Mouse (Mus musculus): ENCODE results near the gene Acyp1.

The Acyp1 gene

GRCm38 (mm10) chr12:85287809-85288485 is at the start of gene Acyp1:
Gene Acyp1 (minus strand): TSS chr12:85288438.
- DNase-seq (ENCODE audit: low spot score): peak; percentile 79

- no peak for DNase-seq (ENCODE audit: low spot score)
Observed at GRCm38 (mm10) chr12:85337567-85338311, 49.5 kb upstream of the Acyp1 start.

GRCm38 (mm10) chr12:85330153-85330552 is 41.9 kb upstream of the Acyp1 start:
- DNase-seq (ENCODE audit: low spot score): no peak

- peak; percentile 45 for DNase-seq (ENCODE audit: low spot score)
Observed at GRCm38 (mm10) chr12:85308651-85309050, 20.4 kb upstream of the Acyp1 start.

- DNase-seq (ENCODE audit: low spot score): peak; percentile 91
Observed at GRCm38 (mm10) chr12:85305247-85305892, 17.1 kb upstream of the Acyp1 start.

- DNase-seq (ENCODE audit: low spot score): peak; percentile 37
Observed at GRCm38 (mm10) chr12:85304725-85305124, 16.5 kb upstream of the Acyp1 start.

- DNase-seq (ENCODE audit: low spot score): peak; percentile 71
Observed at GRCm38 (mm10) chr12:85303256-85303655, 15.0 kb upstream of the Acyp1 start.

GRCm38 (mm10) chr12:85298835-85299180 is 10.6 kb upstream of the Acyp1 start:
- DNase-seq (ENCODE audit: low spot score): no peak

- DNase-seq (ENCODE audit: low spot score): no peak
Observed at GRCm38 (mm10) chr12:85298127-85298834, 10.0 kb upstream of the Acyp1 start.

GRCm38 (mm10) chr12:85297345-85297997 is 9.2 kb upstream of the Acyp1 start:
- no peak for DNase-seq (ENCODE audit: low spot score)

GRCm38 (mm10) chr12:85296915-85297314 is 8.7 kb upstream of the Acyp1 start:
- DNase-seq (ENCODE audit: low spot score): no peak

GRCm38 (mm10) chr12:85295506-85295905 is 7.3 kb upstream of the Acyp1 start:
- DNase-seq (ENCODE audit: low spot score): no peak

- no peak for DNase-seq (ENCODE audit: low spot score)
Observed at GRCm38 (mm10) chr12:85292906-85293305, 4.7 kb upstream of the Acyp1 start.

GRCm38 (mm10) chr12:85292288-85292687 is 4.0 kb upstream of the Acyp1 start:
- DNase-seq (ENCODE audit: low spot score): no peak

- DNase-seq (ENCODE audit: low spot score): no peak
Observed at GRCm38 (mm10) chr12:85291541-85291940, 3.3 kb upstream of the Acyp1 start.

- DNase-seq (ENCODE audit: low spot score): no peak
Observed at GRCm38 (mm10) chr12:85290633-85291032, 2.4 kb upstream of the Acyp1 start.

GRCm38 (mm10) chr12:85289157-85290000 is 1.1 kb upstream of the Acyp1 start:
- peak; percentile 51 for DNase-seq (ENCODE audit: low spot score)

- peak; percentile 98 for DNase-seq (ENCODE audit: low spot score)
Observed at GRCm38 (mm10) chr12:85288486-85289156, 383 bp upstream of the Acyp1 start, which contains the start of gene Zc2hc1c. Gene Zc2hc1c (plus strand): TSS chr12:85288591.

GRCm38 (mm10) chr12:85286941-85287340 is 1.3 kb downstream of the Acyp1 start:
- peak; percentile 54 for DNase-seq (ENCODE audit: low spot score)

GRCm38 (mm10) chr12:85284996-85285395 is 3.2 kb downstream of the Acyp1 start:
- DNase-seq (ENCODE audit: low spot score): no peak
